Mouse (Mus musculus): ENCODE results near the gene Spaar.
"Not testable (repeated sequence)": the region's sequence is repeated elsewhere in the genome, so short reads cannot be mapped to it uniquely, and the experiment has no call there.

GRCm38 (mm10) chr4:43795844-43796243 lies 66.0 kb downstream of the Spaar start:
- TF ChIP-seq CTCF, EP300 (IDR thresholded peaks at IDR 0.05): not testable (repeated sequence)
